Mouse (Mus musculus) cerebellum, adult 2 months (tissue): ENCODE data around the gene Pex7.
"Not testable (repeated sequence)": the region's sequence is repeated elsewhere in the genome, so short reads cannot be mapped to it uniquely, and the experiment has no call there.

Source experiments
- CTCF ChIP-seq: fragments of 200-500 bp; IDR thresholded peaks from 2 replicates; pipeline ENCODE4 v1.5.1; 2011; ENCODE audit warnings: low read depth, mild to moderate bottlenecking, control low read depth, low read length, moderate library complexity, borderline replicate concordance; ENCODE audit not compliant: insufficient read depth
- POLR2A ChIP-seq: fragments of 200-500 bp; IDR thresholded peaks from 2 replicates; pipeline ENCODE4 v1.6.1; 2011; ENCODE audit warnings: low read length, control low read depth, borderline replicate concordance; ENCODE audit not compliant: insufficient read depth

DNA sequence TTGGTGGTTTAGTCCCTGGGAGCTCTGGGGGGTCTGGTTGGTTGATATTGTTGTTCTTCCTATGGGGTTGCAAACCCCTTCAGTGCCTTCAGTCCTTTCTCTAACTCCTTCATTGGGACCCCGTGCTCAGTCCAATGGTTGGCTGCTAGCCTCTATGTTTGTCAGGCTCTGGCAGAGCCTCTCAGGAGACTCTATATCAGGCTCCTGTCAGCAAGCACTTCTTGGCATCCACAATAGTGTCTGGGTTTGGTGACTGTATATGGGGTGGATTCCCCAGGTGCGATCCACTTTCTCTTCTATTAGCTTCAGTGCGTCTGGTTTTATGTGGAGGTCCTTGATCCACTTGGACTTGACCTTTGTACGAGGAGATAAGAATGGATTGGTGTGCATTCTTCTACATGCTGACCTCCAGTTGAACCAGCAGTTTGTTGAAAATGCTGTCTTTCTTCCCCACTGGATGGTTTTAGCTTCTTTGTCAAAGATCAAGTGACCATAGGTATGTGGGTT, 19.0 kb upstream of the Pex7 start:
- not testable (repeated sequence) for TF ChIP-seq POLR2A, CTCF
